Mouse (Mus musculus) megakaryocyte progenitor cell, adult 5-6 weeks (primary cell): ENCODE results near the gene Bdkrb2. TPM values are rescaled to one million over a fixed set of nuclear protein-coding genes. Genes with fewer than 3 reads are reported as not detected.

ENCODE experiments used
- ATAC-seq: replicated peaks from 2 replicates; pipeline ENCODE4 v1.8.0; 2016; ENCODE audit warnings: mild to moderate bottlenecking, moderate TSS enrichment, inconsistent platforms; ENCODE audit not compliant: poor library complexity
- total RNA-seq, 2 experiments: library from RNA; stranded (forward) in 1 of 2; stranded (reverse) in 1 of 2; fragments of 157-497, 149-512 nt in 1 of 2; fragments of 200-1000 nt in 1 of 2; gene quantifications; 2 replicates each; pipeline versions ENCODE4 v1.2.3 to v1.2.4; 2015 to 2017

The Bdkrb2 gene
- total RNA-seq, 2 experiments from 2014 or later = not detected

DNA sequence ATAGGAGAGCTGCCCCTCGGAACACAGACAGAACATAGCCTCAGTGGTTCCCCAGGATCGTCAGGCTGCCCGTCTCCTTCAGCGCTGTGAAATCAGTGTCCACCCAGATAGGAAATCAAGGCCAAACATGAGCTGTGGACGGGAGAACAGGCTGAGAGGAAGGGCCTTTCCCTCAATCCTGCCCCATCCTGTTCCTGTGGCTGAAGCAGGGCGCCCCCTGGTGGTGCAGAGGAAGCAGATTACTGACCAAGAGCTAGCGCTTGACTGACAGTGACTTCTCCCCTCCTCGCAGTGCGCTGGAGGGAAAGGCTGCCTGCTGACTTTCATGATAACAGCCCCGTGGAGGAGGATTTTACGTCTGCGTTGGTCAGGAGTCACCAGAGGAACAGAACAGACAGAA is 21.8 kb downstream of the Bdkrb2 start:
- peak; percentile 72 for ATAC-seq

DNA sequence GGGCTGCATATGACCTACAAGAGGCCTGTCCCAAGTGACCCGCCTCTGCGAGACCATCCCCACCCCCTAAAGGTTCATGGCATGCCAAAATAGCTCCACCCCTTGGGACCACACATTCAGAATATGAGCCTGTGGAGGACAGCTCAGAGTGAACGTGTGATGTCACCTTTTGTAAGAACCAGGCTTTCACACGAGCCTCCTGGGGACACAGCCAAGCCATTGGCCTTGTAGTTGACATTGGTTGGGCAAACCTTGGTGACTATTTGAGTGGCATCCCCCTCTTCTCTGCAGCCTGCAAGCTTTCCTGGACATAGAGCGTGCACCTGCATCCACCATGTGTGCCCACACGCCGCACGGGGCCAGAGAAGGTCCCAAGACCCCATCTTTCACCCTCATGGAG is 24.5 kb downstream of the Bdkrb2 start:
- no peak for ATAC-seq

DNA sequence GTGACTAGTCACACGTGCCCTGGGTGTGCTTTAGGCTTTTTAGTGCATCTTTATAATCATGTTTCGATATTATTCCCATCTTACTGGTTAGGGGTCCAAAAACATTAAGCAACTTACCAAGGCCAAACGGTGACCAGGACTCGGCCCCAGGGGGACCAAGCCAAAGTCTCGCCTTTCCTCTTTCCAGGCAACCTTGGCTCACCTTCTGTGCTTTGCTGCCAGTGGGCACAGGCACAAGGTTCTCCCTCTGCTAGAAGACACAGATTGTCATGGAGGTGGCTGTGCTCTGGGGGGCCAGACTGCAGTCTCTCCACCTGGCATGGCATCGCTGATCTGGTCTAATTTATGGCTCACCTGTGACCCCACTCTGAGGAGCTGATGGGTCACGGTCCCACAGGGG is 27.8 kb downstream of the Bdkrb2 start:
- no peak for ATAC-seq

DNA sequence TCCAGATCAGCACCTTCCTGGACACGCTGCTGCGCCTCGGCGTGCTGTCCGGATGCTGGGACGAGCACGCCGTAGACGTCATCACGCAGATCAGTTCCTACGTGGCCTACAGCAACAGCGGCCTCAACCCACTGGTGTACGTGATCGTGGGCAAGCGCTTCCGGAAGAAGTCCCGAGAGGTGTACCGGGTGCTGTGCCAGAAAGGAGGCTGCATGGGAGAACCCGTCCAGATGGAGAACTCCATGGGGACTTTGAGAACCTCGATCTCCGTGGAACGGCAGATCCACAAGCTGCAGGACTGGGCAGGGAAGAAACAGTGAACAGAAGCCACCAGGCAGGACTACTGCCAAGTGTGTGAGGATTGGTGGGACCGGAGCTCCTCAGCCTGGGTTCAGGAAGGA is 29.3 kb downstream of the Bdkrb2 start:
- no peak for ATAC-seq

DNA sequence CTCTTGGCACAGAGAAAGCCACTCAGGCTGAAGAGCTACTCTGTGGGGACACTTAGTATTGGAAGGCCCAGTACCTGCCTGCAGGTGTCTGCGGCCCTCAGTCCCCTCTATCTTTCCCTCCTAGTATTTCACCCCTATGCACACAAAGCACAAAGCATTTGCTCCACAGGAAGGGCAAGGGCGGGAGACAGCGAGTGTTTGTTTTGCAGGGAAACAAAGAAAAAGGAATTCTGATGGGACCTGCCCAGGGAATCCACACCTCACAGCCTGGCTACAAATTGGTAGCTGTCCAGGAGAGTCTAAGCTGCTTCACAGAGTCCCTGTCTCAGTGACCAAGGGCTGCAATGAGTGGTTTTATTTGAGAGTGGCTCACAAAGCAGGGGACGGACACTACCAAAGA is 30.4 kb downstream of the Bdkrb2 start:
- no peak for ATAC-seq

DNA sequence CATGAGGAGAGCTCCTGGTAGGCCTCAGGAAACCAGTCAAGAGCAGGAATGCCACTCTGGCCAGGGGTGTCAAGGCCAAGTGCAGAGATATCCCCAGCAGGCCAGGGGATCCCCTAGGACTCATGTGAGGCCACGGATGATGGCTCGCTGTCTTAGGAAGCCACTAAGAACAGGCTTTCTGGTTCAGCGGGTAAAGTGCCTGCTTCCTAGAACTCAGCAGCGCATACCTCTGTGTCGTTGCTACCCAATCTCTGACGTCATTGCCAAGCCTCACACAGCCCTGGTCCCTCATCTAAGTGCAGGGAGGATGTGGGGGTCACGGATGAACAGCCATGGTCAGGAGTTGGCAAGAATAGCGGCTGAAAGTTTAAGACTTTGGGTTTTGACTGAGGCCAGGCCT is 34.1 kb downstream of the Bdkrb2 start:
- ATAC-seq = no peak

DNA sequence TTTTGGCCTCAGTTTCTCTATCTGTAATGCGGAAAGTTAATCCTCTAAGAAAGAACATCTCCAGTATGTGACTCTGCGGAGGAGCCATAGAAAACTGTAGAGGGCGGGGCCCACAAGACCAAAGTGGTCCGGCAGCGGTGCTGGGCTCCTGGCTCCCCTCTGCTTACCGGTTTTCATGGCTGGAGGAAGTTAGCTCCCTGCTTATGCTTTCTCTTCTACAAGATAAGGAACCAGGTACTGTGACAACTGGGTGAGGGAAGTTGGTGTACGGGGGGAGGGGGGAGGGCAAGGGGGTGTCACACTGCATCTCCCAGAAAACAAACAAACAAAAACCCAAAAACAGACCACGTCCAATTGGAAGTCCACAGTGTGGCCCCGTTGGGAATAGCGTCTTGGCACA is 35.5 kb downstream of the Bdkrb2 start:
- ATAC-seq = peak; percentile 33; the same call in 1 of the 2 replicates

DNA sequence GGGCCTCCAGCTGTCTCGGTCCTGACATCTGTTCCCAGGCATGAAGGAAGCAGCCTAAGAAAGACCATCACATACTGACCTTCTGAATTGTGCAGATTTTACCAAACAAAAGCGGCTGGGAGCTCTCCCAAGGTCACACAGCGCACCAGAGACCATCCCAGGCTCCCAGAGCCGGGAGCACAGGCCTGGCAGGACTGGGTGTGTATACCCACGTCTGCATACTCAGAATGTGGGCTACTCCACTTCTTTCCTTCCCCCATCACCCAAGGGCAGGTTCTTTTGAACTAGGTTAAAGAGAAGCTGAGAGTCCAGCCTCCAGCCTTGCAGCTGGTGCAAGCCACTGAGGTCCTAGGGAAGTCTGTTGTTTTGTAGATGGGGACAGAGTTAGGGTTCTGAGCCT is 36.1 kb downstream of the Bdkrb2 start:
- ATAC-seq = no peak

DNA sequence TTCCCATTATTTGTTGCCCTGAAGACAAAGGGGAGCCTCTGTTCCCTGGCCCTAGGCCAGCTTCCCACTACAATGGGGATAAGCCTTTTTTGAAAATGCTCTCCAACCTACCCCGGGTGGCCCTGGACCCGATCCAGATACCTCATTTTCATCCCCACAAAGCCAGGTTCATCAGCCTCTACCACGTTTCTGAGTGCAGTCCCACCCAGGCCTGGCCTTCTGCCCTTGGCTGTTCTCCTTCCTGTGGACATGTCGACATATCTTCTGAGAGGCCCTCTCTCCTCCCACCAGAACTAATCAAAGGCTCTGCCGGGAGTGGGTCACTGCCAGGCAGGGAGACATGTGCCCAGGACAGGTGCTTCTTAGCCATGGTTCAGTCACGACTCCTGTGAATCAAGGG is 38.6 kb downstream of the Bdkrb2 start:
- no peak for ATAC-seq

DNA sequence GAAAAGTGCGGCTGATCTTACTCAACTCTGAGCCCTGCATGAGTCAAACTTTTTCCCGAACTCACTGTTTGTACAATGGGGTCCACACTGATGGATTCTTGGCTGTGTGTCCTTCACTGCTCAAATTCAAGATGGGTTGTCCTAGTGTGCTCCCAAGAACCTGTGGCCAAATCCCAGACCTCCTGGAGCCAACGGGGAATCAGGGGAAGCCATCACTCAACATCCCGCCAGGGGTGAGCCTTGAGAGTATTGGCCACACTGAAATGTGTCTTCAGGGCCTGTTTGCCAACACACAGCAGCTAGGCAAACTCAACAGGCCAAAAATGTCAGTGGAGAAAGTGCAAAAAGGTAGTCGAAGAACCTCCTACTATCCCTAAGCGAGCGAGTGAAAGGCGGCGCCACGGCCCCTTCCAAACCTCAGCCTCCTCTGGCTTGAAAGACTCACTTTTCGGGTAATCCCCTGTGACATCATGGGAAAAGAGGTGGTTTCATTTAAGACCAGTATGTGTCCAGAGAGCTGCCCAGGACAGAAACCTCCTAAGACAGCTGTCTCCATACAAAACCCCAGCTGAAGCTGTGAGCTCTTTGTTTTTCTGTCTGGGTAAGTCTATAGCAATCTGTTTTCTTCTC is 39.7 kb downstream of the Bdkrb2 start, which contains the start of gene Bdkrb1:
Bdkrb1 (plus strand) TSS at position 505 of the 630 bp plus-strand sequence.
- ATAC-seq = no peak

DNA sequence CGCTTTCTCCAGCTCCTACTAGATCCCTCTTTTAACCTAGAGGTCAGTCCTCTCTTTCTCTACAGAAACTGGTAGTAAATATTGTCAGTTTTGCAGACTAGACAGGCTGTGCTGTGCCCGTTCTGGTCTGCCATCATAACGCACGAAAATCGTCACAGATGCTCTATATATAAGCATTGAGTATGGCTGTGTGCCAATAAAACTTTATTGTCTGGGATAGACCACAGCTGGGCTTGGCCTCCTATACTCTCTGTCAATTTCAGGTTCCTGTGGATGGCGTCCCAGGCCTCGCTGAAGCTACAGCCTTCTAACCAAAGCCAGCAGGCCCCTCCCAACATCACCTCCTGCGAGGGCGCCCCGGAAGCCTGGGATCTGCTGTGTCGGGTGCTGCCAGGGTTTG is 40.9 kb downstream of the Bdkrb2 start:
- ATAC-seq = no peak

DNA sequence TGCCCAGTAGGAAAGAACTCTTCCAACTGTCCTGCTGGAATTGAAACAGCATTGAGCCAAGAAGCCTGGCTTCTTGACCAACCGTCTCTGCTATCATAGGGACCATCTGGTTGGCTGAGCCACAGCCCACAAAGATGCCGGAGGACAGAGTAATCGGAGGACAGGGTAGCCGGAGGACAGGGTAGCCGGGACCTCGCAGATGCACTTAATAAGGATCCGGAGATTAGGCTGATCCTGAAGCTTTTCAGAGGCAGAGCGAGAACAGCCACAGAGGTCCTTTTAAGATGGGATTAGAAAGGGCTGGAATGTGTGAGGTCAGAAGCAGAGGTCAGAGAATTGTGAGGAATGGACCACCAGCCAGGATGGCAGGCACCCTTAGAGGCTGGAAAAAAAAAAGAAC is 42.2 kb downstream of the Bdkrb2 start:
- ATAC-seq = no peak

DNA sequence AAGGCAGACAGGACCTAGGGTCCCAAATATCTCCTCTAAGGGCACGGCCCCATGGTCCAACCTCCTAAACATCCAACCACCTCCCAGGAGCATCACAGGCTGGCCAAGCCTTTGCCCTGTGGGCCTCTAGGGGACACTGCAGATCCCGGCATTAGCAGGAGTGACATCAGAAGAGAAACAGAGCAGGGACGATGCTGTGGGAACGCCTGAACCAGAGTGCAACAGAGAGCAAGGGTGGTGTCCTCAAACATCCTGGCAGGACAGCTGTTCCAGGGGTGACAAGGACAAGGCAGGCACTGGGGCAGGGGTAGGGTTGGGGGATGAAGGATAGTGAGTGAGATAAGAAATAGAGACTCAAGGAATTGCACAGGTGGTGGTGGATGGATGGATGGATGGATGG is 43.9 kb downstream of the Bdkrb2 start:
- ATAC-seq = no peak

DNA sequence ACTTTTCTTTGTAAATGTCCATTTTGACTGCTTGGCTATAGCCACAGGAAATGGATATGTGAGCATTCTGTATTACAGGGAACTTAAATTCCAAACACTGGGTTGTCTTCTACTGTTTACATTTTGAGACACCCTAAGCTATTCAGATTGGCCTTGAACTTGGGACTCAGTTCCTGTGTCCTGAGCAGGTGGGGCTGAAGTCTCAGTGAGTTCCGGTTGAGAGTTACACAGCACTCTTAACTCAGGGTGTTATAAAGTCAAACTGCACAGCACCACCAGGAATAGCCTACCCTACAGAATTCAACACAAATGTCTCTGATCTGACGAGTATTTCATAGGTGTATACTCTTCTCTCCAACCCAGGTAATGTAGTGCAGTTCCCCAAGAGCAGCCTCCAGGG is 48.0 kb downstream of the Bdkrb2 start:
- no peak for ATAC-seq

DNA sequence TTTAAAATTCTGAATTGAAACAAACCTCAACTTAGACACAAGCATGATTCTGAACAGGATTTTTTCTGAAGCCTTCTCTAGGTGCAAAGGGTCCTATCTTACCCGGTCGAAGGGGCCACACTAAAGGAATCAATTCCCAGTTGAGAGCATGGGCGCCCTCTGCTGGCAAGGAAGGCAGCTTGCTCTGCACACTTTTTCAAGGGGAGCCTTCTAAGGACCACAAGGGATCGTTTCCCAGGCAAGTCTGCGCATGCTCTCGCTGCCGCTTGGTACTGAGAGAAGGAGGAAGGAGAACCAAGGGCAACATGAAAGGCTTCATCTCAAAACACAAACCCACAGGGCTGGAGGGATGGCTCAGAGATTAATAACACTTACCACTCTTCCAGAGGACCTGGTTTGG is 48.7 kb downstream of the Bdkrb2 start:
- ATAC-seq = peak; percentile 81

DNA sequence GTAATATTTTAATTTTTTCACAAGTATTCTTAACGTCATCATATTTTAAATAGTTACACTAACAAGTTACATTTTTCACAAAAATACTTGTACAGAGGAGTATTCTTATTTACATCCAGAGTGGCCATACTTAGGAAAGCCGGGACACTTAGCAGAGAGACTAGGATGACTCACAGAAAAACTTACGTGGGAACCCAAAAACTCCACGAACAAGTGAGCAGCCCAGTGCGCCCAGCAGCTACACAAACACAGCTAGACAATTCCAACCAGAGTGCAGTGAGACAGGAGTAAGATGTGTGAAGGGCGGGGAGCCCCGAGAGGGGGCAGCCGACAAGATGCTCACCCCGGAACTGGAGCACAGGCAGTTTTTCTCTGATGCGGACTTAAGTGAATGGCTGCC is 50.5 kb downstream of the Bdkrb2 start:
- no peak for ATAC-seq

DNA sequence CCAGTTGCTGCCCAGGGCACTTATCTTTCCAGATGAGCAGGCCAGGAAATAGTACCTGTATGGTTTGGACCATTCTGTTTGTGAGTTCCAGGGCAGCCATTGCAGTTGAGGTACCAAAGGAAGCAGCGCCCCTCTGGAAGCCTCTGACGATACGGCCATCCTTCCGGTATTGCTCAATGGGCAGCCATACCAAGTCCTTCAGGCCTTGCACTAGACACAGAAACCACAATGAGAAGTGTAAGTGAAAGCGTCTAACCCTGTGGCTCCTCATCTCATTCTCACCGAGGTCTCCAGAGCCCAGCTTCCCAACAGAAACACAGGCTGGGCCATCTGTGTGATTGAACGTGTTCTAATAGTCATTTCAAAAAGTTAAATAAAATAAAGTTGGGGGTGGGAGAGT is 59.0 kb downstream of the Bdkrb2 start:
- peak; percentile 83 for ATAC-seq

DNA sequence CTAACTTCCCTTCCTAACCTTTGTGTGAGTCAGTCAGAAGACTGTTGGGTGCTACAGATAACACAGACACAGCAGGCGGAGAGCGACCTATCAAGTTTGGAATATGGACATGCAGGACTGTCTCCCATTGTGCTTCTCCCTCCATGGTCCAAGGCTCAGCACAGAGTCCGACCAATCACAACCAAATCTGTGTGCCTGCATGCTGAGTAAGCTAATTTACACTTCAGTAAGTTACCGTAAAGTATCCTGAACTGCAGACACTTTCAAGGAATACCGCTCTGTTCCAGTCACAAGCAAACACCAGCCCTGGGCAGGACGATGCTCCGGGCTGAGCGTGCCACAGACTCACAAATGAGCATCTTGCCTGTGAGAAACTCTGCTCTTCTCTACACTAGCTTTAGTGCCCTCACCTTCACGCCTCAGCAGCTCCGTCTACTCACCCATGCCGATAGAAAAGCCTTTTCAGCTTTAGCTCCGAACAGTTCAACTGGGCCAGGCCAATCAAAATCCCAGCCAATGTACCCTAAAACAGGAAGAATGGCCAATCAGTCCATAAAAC is 60.0 kb downstream of the Bdkrb2 start:
- ATAC-seq = no peak

DNA sequence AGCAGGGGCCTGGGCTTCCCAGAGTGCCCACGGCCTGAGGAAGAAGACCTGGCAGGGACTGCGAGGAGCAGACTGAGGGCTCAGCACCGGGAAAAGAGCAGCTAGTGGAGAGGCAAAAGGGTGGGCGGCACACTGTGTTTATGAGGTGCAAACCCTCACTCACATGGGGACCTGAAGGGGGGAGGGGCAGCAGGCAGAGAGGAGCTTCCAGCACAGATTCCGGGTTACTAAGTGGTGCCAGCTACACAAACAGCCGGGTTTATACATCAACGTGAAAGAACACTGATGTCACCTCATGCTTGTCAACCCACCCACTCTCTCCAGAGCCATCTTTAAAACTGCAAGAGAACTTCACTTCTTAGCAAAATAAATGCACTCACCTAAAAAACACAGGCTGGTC is 62.8 kb downstream of the Bdkrb2 start:
- no peak for ATAC-seq

DNA sequence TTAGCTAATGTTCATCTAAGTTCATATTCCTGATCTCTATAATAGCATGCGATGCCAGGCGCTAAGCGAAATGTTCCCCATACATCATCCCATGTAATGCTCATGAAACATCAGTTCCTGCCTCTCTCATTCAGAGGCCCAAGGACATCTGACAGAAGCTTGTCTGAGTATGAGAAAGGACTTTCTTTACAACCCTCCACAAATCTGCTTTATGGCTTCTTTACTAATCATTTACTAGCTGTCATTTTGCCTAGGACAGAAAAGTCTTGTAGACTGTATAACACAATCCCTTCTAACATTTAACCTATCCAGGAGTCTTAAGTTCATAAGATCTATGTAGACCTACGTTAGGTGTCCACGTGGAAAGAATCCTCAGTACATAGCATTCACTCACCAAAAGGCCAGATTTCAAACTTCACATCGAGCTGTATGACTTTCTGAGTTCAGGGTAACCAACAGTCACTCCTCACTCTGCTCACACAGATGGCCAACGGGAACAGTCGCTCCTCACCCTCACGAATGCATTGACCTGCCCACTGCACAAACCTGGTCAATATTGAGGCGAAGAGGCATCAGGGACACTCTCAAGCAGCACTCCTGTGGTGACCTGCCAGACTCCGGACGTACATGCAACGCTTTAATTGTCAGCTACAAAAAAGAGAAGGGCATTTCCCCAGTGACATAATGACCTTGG is 71.5 kb downstream of the Bdkrb2 start:
- ATAC-seq = no peak

DNA sequence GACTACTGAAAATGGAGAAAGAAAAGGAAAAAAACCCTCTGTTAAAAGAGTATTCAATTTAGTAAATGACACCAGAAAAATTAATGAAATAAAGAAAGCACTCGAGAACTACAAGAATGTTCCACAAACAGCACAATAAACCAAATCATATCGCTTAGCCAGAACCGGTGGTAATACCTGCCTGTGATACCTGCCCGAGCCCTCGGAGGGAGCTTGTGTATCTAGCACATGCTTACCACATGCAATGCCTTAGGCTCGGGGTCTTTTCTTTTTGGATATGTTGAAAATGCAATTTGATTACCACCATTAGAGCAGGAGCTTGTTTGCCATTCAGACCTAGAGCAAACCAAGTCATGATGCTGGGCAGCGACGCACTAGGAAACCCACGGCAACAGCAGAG is 73.5 kb downstream of the Bdkrb2 start:
- ATAC-seq = no peak

DNA sequence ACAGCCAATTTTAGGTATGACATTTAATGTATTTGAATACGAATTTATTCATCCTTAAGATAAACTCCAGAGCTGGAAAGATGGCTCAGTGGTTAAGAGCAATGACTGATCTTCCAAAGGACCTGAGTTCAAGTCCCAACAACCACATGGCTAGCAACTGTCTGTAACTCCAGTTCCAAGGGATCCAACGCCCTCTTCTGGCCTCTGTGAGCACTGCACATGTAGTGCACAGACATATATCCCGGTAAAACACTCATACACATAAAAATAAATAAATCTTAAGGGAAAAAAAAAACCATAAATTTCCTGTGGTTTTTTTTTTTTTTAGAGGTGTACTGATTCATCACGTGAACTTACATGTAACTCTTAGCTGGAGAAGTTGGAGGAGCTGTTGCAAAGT is 74.5 kb downstream of the Bdkrb2 start:
- ATAC-seq = 0 out of 2 replicates have a peak, but pooled peaks have one; percentile 31
